Mouse (Mus musculus): Measurements from ENCODE around the gene Rcbtb2.

Gene Rcbtb2

DNA sequence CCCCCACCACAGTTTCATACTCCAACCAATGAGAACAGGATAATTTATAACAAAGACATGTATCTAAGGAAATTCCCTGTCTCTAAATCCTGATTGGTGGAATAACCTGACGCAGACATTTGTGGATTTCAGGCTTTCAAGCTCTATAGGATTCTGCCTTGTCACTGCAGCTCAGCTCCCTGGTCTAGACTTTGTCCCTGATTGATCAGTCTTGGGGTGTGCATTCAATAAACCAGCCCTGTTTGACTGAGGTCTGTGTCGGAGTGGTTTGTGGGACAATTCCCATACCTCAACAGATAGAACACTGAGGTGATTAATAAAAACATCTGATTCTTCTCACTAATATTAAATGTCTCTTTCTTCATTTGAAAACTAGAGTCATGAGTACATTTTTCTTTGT lies 127.2 kb downstream of the Rcbtb2 start:
- in situ Hi-C loops (cut with MboI, MseI), result loop anchor here in 1 of 2 experiments (5.0 kb wide), 1 partner anchor 143 kb away; no protein-coding TSS in a partner anchor

DNA sequence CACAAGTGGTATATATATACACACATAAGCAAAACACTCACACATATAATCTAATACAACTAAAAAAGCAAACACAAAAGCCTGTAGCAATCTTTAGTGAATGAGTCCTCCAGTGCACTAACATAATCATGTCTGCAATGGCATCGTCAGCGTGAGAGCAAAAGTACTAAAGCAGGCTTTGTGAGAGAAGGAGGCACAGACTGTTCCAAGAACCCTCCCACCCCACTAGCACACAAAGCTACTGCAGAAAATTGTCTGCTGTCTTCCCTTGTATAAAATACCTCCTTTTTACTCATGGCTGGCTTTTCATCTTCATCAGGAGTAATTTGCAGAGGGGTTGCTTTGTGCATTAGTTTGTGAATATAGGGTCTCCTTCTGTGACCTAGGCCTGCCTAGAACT lies 129.4 kb downstream of the Rcbtb2 start:
- in situ Hi-C loops (cut with MboI, MseI), result loop anchor here in 1 of 2 experiments (5.0 kb wide), 1 partner anchor 145 kb away; no protein-coding TSS in a partner anchor

DNA sequence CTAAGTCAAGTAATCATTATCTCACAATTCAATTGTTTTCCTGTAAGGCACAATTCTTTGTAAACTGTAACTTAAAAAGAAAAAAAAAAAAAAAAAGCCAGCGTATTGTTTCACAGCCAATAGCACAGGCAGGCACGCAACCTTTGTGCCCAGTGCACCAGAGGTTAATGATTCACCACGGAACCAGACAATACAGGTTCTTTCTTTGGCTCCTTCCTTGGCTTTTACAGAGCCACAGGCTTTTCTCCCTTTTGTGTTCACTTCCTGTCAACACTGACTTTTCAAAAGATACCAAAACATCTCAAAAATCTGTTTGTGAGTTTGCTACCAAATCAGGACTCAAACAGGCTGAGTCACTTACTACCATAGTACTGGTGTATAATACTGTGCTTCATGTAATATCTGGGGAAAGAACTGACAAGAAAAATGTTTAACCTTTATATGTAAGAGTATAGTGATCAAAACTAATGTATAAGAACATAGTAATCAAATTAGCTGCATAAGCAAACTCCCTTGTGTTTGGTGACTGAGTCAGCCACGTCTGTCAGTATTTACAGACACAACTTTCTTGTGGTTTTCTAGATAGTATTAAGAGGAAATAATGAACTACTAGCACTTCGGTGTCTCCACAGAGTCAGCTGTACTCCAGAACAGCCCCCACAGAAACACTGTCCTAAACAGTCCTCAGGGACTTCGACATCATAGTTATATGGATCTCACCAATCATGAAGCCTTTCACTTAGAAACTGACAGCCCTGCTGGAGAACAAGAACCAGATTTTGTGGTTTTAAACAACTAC lies 130.8 kb downstream of the Rcbtb2 start:
- in situ Hi-C loops (cut with MboI, MseI), result loop anchor here in 1 of 2 experiments (5.0 kb wide), 1 partner anchor 146 kb away; no protein-coding TSS in a partner anchor

DNA sequence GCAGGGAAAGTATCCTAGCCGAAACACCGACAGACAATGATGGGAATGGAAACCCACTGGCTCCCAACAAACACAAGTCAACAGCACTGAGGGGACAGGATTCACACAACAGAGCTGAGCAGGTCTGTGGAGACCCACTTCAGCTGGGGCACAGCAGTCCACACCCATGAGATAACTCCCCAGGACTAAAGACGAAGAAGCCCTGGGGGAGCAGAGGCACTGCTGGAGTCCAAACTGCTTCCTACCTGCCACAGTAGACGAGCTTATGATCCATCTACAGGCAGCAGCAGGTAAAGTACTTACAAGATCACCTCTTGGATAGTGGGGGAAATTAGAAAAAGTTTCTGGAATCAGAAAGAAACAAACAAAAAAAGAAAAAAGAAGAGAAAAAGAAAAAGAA lies 131.6 kb downstream of the Rcbtb2 start:
- in situ Hi-C loops (cut with MboI, MseI), result loop anchor here in 1 of 2 experiments (5.0 kb wide), 1 partner anchor 147 kb away; no protein-coding TSS in a partner anchor

DNA sequence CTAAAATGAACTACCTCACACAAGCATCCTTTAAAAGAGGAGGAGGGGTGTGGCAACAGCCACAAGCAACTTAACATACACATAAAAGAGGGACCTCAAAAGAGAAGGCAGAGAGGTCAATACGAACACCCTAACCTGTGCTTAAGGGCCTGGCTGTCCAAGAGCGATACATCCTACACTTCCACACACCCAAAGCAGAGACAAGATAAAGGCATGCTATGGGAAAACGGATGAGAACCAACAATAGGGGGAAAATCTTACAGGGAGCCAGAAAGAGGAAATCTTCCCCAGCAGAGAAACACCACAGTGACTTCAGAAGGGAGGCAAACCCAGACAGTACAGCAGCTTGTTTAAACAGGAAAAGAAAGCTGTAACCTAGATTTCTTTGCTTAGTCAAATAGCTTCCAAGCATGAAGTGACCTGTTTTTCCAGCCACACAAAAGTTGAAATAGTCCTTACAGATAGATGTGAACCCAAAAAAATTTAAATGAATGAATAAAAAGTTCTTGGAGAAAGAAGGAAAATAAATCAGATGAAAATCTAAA lies 132.7 kb downstream of the Rcbtb2 start:
- in situ Hi-C loops (cut with MboI, MseI), result no loop called here

DNA sequence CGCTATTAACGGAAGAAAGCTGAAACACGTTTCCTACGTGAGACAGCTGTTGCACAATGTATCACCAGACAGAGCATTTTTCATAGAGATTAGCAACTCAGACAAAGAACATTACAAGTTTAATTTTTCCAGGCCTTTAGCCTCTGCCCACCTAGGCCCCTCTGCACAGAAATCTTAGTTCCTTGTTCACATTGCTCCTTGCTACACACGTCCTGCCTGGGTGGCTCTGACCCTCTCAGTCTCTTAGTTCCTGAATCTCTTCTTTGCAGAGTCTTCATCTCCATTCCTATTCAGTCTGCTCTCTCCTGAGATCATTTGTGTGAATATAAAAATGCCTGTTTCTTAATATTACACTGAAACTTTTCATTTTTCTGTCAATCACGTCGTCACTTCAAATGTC lies 134.5 kb downstream of the Rcbtb2 start:
- in situ Hi-C loops (cut with MboI, MseI), result no loop called here
